Mouse (Mus musculus): Measurements from ENCODE around the gene Mylpf.

The Mylpf gene

GRCm38 (mm10) chr7:127262218-127262961, 53.7 kb downstream of the Mylpf start:
- no peak for DNase-seq

GRCm38 (mm10) chr7:127263526-127263925, 54.8 kb downstream of the Mylpf start:
- no peak for DNase-seq

All from heart, adult 11 months (tissue).